Mouse (Mus musculus): ENCODE results near the gene Mov10l1.

- TF ChIP-seq MAFK (IDR thresholded peaks at IDR 0.05; ENCODE audit: insufficient read depth, low read depth, low read length) (no peak), HCFC1 (IDR thresholded peaks at IDR 0.05; ENCODE audit: borderline replicate concordance, insufficient read depth, low read length) (no peak)
Observed at GRCm38 (mm10) chr15:88934141-88934540, 48.6 kb upstream of the Mov10l1 start.
